Mouse (Mus musculus) midbrain, embryonic 11.5 days (tissue): ENCODE measurements at regions not wholly inside any gene's neighbourhood (a gene's known extent, or its start where the extent isn't known, plus 50 kb on each side); places are given as distances from the start of the nearest gene placed in this dataset.

Source experiments
- ATAC-seq: fragments of 200-750 bp; cut with Nextera tagmentation; 2 replicates; pipeline ENCODE4 v1.8.0; 2017; ENCODE audit warnings: moderate TSS enrichment, moderate library complexity; ENCODE audit not compliant: low FRiP score
- DNase-seq: peaks from one replicate; pipeline ENCODE4 v3.0.0; 2015; ENCODE audit warnings: low spot score; ENCODE audit errors: missing footprints
- H3K27ac ChIP-seq: fragments of 300-500 bp; sonication (generic); 2 replicates; pipeline ENCODE4 v1.5.1; 2014; ENCODE audit warnings: low read depth, low read length
- H3K27me3 ChIP-seq: fragments of 300-500 bp; sonication (generic); 2 replicates; pipeline ENCODE4 v1.6.1; 2014; ENCODE audit warnings: mild to moderate bottlenecking, low read length, moderate library complexity, mixed read lengths; ENCODE audit not compliant: control insufficient read depth, insufficient read depth
- H3K36me3 ChIP-seq: fragments of 300-500 bp; sonication (generic); 2 replicates; pipeline ENCODE4 v1.6.1; 2014; ENCODE audit warnings: mild to moderate bottlenecking, low read length, moderate library complexity, mixed read lengths; ENCODE audit not compliant: control insufficient read depth, insufficient read depth
- H3K4me1 ChIP-seq: fragments of 300-500 bp; sonication (generic); 2 replicates; pipeline ENCODE4 v1.6.1; 2014; ENCODE audit warnings: low read length; ENCODE audit not compliant: control insufficient read depth, insufficient read depth
- H3K4me2 ChIP-seq: fragments of 300-500 bp; sonication (generic); 2 replicates; pipeline ENCODE4 v1.6.1; 2014; ENCODE audit warnings: mild to moderate bottlenecking, moderate library complexity
- H3K4me3 ChIP-seq: fragments of 300-500 bp; sonication (generic); 2 replicates; pipeline ENCODE4 v1.5.1; 2014; ENCODE audit warnings: low read depth, low read length
- H3K9ac ChIP-seq: fragments of 300-500 bp; sonication (generic); 2 replicates; pipeline ENCODE4 v1.6.1; 2014; ENCODE audit warnings: low read length
- H3K9me3 ChIP-seq: fragments of 300-500 bp; sonication (generic); 2 replicates; pipeline ENCODE4 v1.6.1; 2016; ENCODE audit warnings: low read length; ENCODE audit not compliant: control insufficient read depth
- WGBS: fragments of 180-500 bp; shearing (Covaris S2); extraction: QIAGEN DNeasy Blood & Tissue Kit; methylation state at CpG from one replicate; pipeline ENCODE4 v1.1.7; 2014; 5-methylcytosine and 5-hydroxymethylcytosine counted together

GRCm38 (mm10) chr13:48398617-48399016 is 114.6 kb downstream of the Zfp169 start:
- H3K36me3 ChIP-seq = no peaks in the 10 kb centered on the region
- DNase-seq (no peak), ATAC-seq (no peak)
- no peak overlapping the region for H3K9ac ChIP-seq
- H3K4me3 ChIP-seq = no peak overlapping the region
- H3K27me3 ChIP-seq = no peaks in the 10 kb centered on the region
- no peaks in the 10 kb centered on the region for H3K9me3 ChIP-seq
- WGBS = 90% methylated on average over 3 of the region's 3 CpGs
- H3K4me2 ChIP-seq = no peak overlapping the region
- no peak overlapping the region for H3K27ac ChIP-seq
- H3K4me1 ChIP-seq = no peaks in the 10 kb centered on the region

GRCm38 (mm10) chr13:48402316-48402715 is 110.9 kb downstream of the Zfp169 start:
- DNase-seq = no peak

GRCm38 (mm10) chr13:48422438-48423329 is 90.6 kb downstream of the Zfp169 start:
- no peak for ATAC-seq
- H3K4me1 ChIP-seq = 0 out of 2 replicates have a peak, but pooled peaks cover 3% of the 10 kb centered on the region
- no peak overlapping the region for H3K9ac ChIP-seq
- no peaks in the 10 kb centered on the region for H3K36me3 ChIP-seq
- H3K4me2 ChIP-seq = no peak overlapping the region
- peak; percentile 84 for DNase-seq
- H3K4me3 ChIP-seq = no peak overlapping the region
- no peak overlapping the region for H3K27ac ChIP-seq
- WGBS = 35% methylated on average over 9 of the region's 9 CpGs
- H3K27me3 ChIP-seq = no peaks in the 10 kb centered on the region
- H3K9me3 ChIP-seq = no peaks in the 10 kb centered on the region

More at GRCm38 (mm10) chr13:48402316-48402715, 110.9 kb downstream of the Zfp169 start:
- WGBS = 19% methylated on average over 5 of the region's 5 CpGs
- H3K4me1 ChIP-seq = no peaks in the 10 kb centered on the region
- no peaks in the 10 kb centered on the region for H3K27me3 ChIP-seq
- no peak overlapping the region for H3K9ac ChIP-seq
- H3K4me3 ChIP-seq = no peak overlapping the region
- no peaks in the 10 kb centered on the region; the same call in 1 of the 2 replicates for H3K36me3 ChIP-seq
- no peak overlapping the region for H3K4me2 ChIP-seq
- no peak for ATAC-seq
- H3K9me3 ChIP-seq = no peaks in the 10 kb centered on the region
- H3K27ac ChIP-seq = no peak overlapping the region

GRCm38 (mm10) chr13:48426816-48427215 is 86.4 kb downstream of the Zfp169 start:
- Histone ChIP-seq H3K36me3 (no peaks in the 10 kb centered on the region), H3K9ac (no peak overlapping the region), H3K4me2 (no peak overlapping the region), H3K4me3 (no peak overlapping the region), H3K9me3 (no peaks in the 10 kb centered on the region), H3K27me3 (no peaks in the 10 kb centered on the region), H3K4me1 (0 out of 2 replicates have a peak, but pooled peaks cover 3% of the 10 kb centered on the region), H3K27ac (no peak overlapping the region)
- 71% methylated on average over 5 of the region's 5 CpGs for WGBS
- DNase-seq (no peak), ATAC-seq (no peak)

- Histone ChIP-seq H3K27ac (no peak overlapping the region), H3K9me3 (no peaks in the 10 kb centered on the region), H3K4me3 (no peak overlapping the region), H3K4me2 (no peak overlapping the region), H3K27me3 (no peaks in the 10 kb centered on the region), H3K9ac (no peak overlapping the region), H3K36me3 (no peaks in the 10 kb centered on the region), H3K4me1 (no peaks in the 10 kb centered on the region)
- WGBS = 73% methylated on average over 14 of the region's 14 CpGs
- DNase-seq (no peak), ATAC-seq (no peak)
Observed at GRCm38 (mm10) chr13:48436659-48437345, 76.4 kb downstream of the Zfp169 start.
